Mouse (Mus musculus): Measurements from ENCODE around the gene Tmem208. TPM values are rescaled to one million over a fixed set of nuclear protein-coding genes. Genes with fewer than 3 reads are reported as not detected.
"Not testable (repeated sequence)": the region's sequence is repeated elsewhere in the genome, so short reads cannot be mapped to it uniquely, and the experiment has no call there.

Tmem208 gene
- polyA plus RNA-seq, 1 experiment from 2014 or later, result 99.0 TPM

DNA sequence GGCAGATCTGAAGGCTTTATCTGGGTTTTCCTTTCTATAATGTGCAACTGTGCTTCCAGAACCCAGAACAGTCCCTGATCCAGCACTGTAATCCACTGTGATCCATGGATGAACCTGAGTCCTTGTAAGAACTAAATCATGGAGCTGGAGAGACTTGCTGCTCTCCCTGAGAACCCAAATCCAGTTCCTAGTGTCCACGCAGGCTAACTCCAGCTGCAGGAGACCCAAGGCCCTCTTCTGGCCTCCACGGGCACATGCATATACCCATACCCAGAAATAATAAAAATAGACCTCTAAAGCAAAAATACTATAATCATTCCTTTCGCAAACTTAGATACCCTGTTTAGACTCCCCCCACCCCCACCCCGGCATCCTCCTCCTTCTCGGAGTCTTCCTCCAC, 37.9 kb upstream of the Tmem208 start:
- Histone ChIP-seq H3K9me3 (ENCODE audit: control insufficient read depth, low read length) (no peaks in the 10 kb centered on the region), H3K4me2 (ENCODE audit: low read depth, severe bottlenecking) (peak overlapping the region; percentile 78; the same call in 1 of the 2 replicates), H3K36me3 (ENCODE audit: control insufficient read depth, insufficient read depth, low read length) (no peaks in the 10 kb centered on the region), H3K27ac (replicated peaks; ENCODE audit: low read depth, low read length) (no peak overlapping the region), H3K27me3 (ENCODE audit: control insufficient read depth, insufficient read depth, low read length) (peaks cover 14% of the 10 kb centered on the region), H3K4me1 (ENCODE audit: control insufficient read depth, insufficient read depth, low read length) (peaks cover 6% of the 10 kb centered on the region), H3K4me3 (ENCODE audit: low read depth, low read length) (peak overlapping the region; percentile 48; the same call in 1 of the 2 replicates), H3K9ac (ENCODE audit: low read length) (no peak overlapping the region)
- WGBS, result 92% methylated on average over 5 of the region's 5 CpGs
- DNase-seq (ENCODE audit: low spot score) (no peak), ATAC-seq (ENCODE audit: insufficient number of reproducible peaks, low FRiP score, low TSS enrichment, low read depth) (no peak)

DNA sequence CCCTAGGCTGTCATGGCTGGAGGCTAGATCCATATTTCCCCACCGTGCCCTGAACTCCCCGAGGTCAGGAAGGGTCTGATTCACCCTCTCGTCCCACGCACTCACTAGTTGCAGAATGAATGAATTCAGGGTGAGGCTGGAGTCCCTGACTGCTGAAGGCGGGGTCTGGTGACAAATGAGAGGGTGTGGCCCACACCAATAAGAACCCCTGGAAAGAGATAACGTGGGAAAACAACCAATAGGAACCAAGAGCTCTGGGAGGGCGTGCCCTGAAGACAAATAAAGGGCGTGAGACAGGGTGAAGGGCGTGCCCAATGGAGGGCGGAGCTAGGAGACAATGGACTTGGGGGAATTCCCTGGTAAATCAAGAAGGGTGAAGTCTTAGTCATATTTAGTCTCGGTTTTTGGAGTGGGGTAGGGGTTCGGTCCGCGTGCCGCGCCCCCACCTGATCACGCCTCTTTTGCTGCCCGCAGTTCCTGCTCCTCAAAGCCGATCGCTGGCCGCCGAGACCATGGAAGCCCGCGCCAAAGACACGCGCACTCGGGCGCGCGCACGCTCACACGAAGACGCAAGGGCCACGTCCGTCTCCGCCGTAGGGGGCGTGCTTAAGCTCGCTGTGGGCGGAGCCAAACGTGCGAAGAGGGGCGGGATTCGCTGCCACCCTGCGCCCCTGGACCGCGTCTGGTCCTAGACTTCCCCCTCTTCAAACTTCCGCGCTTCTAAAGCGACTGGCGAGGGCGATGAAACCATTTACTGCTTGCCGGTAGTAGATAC, 37.0 kb upstream of the Tmem208 start:
- Histone ChIP-seq H3K4me2 (ENCODE audit: low read depth, severe bottlenecking) (peak overlapping the region; percentile 78), H3K36me3 (ENCODE audit: control insufficient read depth, insufficient read depth, low read length) (no peaks in the 10 kb centered on the region), H3K27ac (replicated peaks; ENCODE audit: low read depth, low read length) (no peak overlapping the region), H3K4me3 (ENCODE audit: low read depth, low read length) (peak overlapping the region; percentile 48), H3K9ac (ENCODE audit: low read length) (peak overlapping the region; percentile 71), H3K9me3 (ENCODE audit: control insufficient read depth, low read length) (no peaks in the 10 kb centered on the region), H3K27me3 (ENCODE audit: control insufficient read depth, insufficient read depth, low read length) (peaks cover 14% of the 10 kb centered on the region), H3K4me1 (ENCODE audit: control insufficient read depth, insufficient read depth, low read length) (peaks cover 6% of the 10 kb centered on the region)
- ATAC-seq (ENCODE audit: insufficient number of reproducible peaks, low FRiP score, low TSS enrichment, low read depth), result peak; percentile 89
- peak; percentile 96 for DNase-seq (ENCODE audit: low spot score)
- WGBS, result under 1% methylated on average over 53 of the region's 53 CpGs

DNA sequence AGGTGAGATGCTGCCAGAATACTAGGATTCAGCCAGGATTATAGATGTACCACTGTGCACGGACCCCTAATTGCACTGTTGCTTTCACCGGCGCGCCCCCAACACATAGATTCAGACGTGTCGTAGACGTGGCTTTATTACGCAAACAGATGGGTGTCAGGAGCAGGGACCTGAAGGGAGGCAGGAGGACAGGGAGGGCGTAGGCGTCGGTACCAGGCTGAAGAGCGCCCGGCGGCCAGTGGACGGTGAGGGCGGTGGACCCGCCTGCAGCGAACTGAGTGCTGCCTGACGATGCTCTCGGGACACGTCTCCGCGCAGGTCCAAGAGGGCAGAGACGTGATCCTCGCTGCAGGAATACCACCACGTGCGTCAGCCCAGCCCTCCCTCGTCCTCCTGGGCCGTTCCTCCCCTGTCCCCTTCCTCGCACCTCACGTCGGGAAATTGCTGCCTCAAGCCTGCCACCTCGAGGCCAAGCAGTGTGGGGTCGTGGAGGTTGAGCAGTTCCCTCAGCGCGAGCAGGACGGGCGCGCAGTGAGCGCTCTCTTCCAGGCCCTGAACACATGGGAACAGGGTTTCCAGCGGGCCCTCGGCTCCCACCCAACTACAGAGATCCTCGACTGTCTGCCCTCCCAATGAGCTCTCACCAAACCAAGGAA, 36.2 kb upstream of the Tmem208 start, which contains the start of gene 4931428F04Rik:
Gene 4931428F04Rik (minus strand): TSS at position 60 of the 656 bp plus-strand sequence.
- peak; percentile 20; the same call in 1 of the 2 replicates for ATAC-seq (ENCODE audit: insufficient number of reproducible peaks, low FRiP score, low TSS enrichment, low read depth)
- H3K36me3 ChIP-seq (ENCODE audit: control insufficient read depth, insufficient read depth, low read length), result no peaks in the 10 kb centered on the region
- H3K9ac ChIP-seq (ENCODE audit: low read length), result peak within 1 kb of the TSS; percentile 71
- H3K27ac ChIP-seq (replicated peaks; ENCODE audit: low read depth, low read length), result no peak within 1 kb of the TSS
- under 1% methylated on average over 39 of the region's 43 CpGs for WGBS
- peak within 1 kb of the TSS; percentile 78 for H3K4me2 ChIP-seq (ENCODE audit: low read depth, severe bottlenecking)
- H3K27me3 ChIP-seq (ENCODE audit: control insufficient read depth, insufficient read depth, low read length), result peaks cover 14% of the 10 kb centered on the region
- peak; percentile 66 for DNase-seq (ENCODE audit: low spot score)
- peaks cover 6% of the 10 kb centered on the region for H3K4me1 ChIP-seq (ENCODE audit: control insufficient read depth, insufficient read depth, low read length)
- peak within 1 kb of the TSS; percentile 48 for H3K4me3 ChIP-seq (ENCODE audit: low read depth, low read length)
- no peaks in the 10 kb centered on the region for H3K9me3 ChIP-seq (ENCODE audit: control insufficient read depth, low read length)

DNA sequence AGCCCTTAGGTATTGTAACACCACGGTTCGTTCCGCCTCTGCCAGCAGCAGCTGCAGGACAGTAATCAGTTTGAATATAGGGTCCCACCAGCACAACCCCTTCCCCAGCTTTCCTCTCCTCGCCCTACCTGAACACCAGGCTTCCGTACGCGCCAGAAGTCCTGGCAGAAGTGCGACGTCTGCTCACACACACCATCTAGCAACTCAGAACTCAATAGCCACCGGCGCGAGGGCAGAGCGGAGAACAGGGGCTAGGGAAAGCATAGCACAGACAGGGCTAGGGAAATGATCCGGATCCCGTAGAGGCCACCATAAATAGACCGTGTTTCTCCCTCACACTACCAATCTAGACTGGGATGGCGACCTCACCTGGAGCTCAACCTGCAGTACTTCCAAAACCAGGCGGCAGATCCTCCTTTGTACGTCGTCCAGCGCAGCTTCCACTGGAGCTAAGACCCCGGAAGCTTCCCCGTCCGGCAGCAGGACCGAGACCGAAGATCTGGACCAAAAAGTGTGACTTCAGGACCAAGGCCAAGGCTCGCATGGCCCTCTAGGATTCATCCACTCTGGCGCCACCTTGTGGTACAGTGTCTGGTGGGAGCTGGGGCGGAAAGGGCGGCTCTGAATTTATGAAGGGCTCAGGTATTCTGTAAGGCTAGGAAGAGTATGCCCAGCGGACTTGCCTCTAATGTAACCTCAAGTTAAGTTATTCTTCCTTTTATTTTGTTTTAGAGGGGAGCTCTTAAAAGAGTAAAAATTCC, 35.4 kb upstream of the Tmem208 start:
- Histone ChIP-seq H3K9me3 (ENCODE audit: control insufficient read depth, low read length) (no peaks in the 10 kb centered on the region), H3K4me2 (ENCODE audit: low read depth, severe bottlenecking) (peak overlapping the region; percentile 78), H3K27ac (replicated peaks; ENCODE audit: low read depth, low read length) (no peak overlapping the region), H3K4me3 (ENCODE audit: low read depth, low read length) (0 out of 2 replicates have a peak overlapping the region, but pooled peaks have one; percentile 1), H3K27me3 (ENCODE audit: control insufficient read depth, insufficient read depth, low read length) (peaks cover 14% of the 10 kb centered on the region), H3K4me1 (ENCODE audit: control insufficient read depth, insufficient read depth, low read length) (peaks cover 6% of the 10 kb centered on the region), H3K36me3 (ENCODE audit: control insufficient read depth, insufficient read depth, low read length) (no peaks in the 10 kb centered on the region), H3K9ac (ENCODE audit: low read length) (no peak overlapping the region)
- DNase-seq (ENCODE audit: low spot score) (peak; percentile 98), ATAC-seq (ENCODE audit: insufficient number of reproducible peaks, low FRiP score, low TSS enrichment, low read depth) (no peak)
- 7% methylated on average over 31 of the region's 31 CpGs for WGBS

DNA sequence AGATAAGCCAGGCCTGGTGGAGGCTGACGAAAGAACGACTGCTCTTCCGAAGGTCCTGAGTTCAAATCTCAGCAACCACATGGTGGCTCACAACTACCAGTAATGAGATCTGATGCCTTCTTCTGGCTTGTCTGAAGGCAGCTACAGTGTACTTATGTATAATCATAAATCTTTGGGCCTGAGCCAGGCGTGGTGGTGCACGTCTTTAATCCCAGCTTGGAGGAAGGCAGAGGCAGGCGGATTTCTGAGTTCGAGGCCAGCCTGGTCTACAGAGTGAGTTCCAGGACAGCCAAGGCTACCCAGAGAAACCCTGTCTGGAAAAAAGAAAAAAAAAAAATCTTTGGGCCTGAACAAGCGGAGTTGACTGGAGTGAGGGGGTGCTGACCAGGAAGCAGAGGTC, 34.8 kb upstream of the Tmem208 start:
- H3K4me2 ChIP-seq (ENCODE audit: low read depth, severe bottlenecking); H3K4me1 ChIP-seq (ENCODE audit: control insufficient read depth, insufficient read depth, low read length); ATAC-seq (ENCODE audit: insufficient number of reproducible peaks, low FRiP score, low TSS enrichment, low read depth); H3K36me3 ChIP-seq (ENCODE audit: control insufficient read depth, insufficient read depth, low read length); DNase-seq (ENCODE audit: low spot score); H3K9ac ChIP-seq (ENCODE audit: low read length); H3K4me3 ChIP-seq (ENCODE audit: low read depth, low read length); H3K9me3 ChIP-seq (ENCODE audit: control insufficient read depth, low read length); H3K27ac ChIP-seq (replicated peaks; ENCODE audit: low read depth, low read length): not testable (repeated sequence)
- peaks cover 14% of the 10 kb centered on the region for H3K27me3 ChIP-seq (ENCODE audit: control insufficient read depth, insufficient read depth, low read length)
- WGBS, result 93% methylated on average over 8 of the region's 8 CpGs

DNA sequence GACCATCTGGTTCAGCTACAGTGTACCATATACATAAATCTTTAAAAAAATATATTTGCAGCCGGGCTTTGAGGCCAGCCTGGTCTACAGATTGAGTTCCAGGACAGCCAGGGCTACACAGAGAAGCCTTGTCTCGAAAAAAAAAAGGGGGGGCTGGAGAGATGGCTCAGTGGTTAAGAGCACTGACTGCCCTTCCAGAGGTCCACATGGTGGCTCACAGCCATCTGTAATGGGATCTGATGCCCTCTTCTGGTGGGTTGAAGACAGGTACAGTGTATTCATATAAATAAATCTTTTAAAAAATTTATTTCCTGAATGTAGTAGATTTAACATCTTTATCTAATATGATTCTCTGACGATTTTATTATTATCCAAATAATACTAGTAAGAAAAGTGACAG, 34.4 kb upstream of the Tmem208 start:
- H3K9me3 ChIP-seq (ENCODE audit: control insufficient read depth, low read length); DNase-seq (ENCODE audit: low spot score); H3K4me1 ChIP-seq (ENCODE audit: control insufficient read depth, insufficient read depth, low read length); H3K9ac ChIP-seq (ENCODE audit: low read length); H3K36me3 ChIP-seq (ENCODE audit: control insufficient read depth, insufficient read depth, low read length); H3K4me3 ChIP-seq (ENCODE audit: low read depth, low read length); H3K27ac ChIP-seq (replicated peaks; ENCODE audit: low read depth, low read length); ATAC-seq (ENCODE audit: insufficient number of reproducible peaks, low FRiP score, low TSS enrichment, low read depth); H3K4me2 ChIP-seq (ENCODE audit: low read depth, severe bottlenecking): not testable (repeated sequence)
- H3K27me3 ChIP-seq (ENCODE audit: control insufficient read depth, insufficient read depth, low read length), result peaks cover 14% of the 10 kb centered on the region
- WGBS, result 67% methylated on average over 3 of the region's 3 CpGs

DNA sequence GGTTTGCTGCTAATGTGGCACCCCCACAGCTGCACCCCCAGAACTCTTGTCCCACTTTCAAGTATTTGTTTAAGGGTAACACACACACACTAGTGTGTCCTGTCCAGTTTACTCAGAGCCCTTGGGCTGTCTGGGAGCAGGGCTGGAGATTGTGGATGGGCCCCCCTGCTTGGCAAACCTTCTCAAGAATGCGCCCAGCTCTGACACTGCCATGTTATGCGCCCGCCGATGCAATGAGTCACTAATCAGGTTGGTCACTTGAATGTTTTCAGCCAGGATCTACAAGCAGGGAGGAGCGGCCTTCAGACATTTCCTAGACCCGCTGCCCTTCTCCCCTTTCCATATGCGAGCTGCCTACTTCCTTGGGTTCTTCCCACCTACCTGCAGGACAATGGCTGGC, 33.7 kb upstream of the Tmem208 start:
- ATAC-seq (ENCODE audit: insufficient number of reproducible peaks, low FRiP score, low TSS enrichment, low read depth) (no peak), DNase-seq (ENCODE audit: low spot score) (no peak)
- peaks cover 6% of the 10 kb centered on the region for H3K4me1 ChIP-seq (ENCODE audit: control insufficient read depth, insufficient read depth, low read length)
- H3K36me3 ChIP-seq (ENCODE audit: control insufficient read depth, insufficient read depth, low read length), result no peaks in the 10 kb centered on the region
- H3K9me3 ChIP-seq (ENCODE audit: control insufficient read depth, low read length), result no peaks in the 10 kb centered on the region
- no peak overlapping the region for H3K27ac ChIP-seq (replicated peaks; ENCODE audit: low read depth, low read length)
- 77% methylated on average over 7 of the region's 7 CpGs for WGBS
- H3K4me2 ChIP-seq (ENCODE audit: low read depth, severe bottlenecking), result no peak overlapping the region
- H3K27me3 ChIP-seq (ENCODE audit: control insufficient read depth, insufficient read depth, low read length), result peaks cover 14% of the 10 kb centered on the region
- H3K4me3 ChIP-seq (ENCODE audit: low read depth, low read length), result no peak overlapping the region
- H3K9ac ChIP-seq (ENCODE audit: low read length), result no peak overlapping the region

DNA sequence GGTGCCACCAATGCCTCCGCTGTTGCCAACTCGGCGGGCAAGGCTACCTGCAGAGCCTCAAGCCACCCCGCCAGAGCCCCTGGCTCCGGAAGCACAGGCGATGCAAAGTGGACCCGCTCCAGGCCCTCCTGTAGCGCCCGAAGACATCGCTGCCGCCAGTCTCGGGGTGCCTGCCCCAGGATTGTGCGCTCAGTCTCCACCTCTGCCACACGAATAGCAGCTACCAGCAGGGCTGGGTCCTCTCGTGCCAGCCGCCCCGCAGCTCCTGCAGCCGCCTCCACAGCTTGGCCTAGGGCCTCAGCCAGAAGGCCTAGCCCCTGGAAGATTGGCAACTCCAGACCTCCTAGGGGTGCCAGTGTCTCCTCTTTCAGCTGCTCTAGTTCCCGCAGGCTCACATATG, 32.7 kb upstream of the Tmem208 start:
- H3K4me1 ChIP-seq (ENCODE audit: control insufficient read depth, insufficient read depth, low read length), result peaks cover 9% of the 10 kb centered on the region
- no peaks in the 10 kb centered on the region for H3K9me3 ChIP-seq (ENCODE audit: control insufficient read depth, low read length)
- H3K4me2 ChIP-seq (ENCODE audit: low read depth, severe bottlenecking), result no peak overlapping the region

More for the DNA sequence above, 32.7 kb upstream of the Tmem208 start:
- Histone ChIP-seq H3K9ac (ENCODE audit: low read length) (no peak overlapping the region), H3K27ac (replicated peaks; ENCODE audit: low read depth, low read length) (no peak overlapping the region), H3K36me3 (ENCODE audit: control insufficient read depth, insufficient read depth, low read length) (no peaks in the 10 kb centered on the region), H3K27me3 (ENCODE audit: control insufficient read depth, insufficient read depth, low read length) (peaks cover 14% of the 10 kb centered on the region), H3K4me3 (ENCODE audit: low read depth, low read length) (no peak overlapping the region)
- no peak for DNase-seq (ENCODE audit: low spot score)
- no peak for ATAC-seq (ENCODE audit: insufficient number of reproducible peaks, low FRiP score, low TSS enrichment, low read depth)
- WGBS, result 60% methylated on average over 19 of the region's 19 CpGs

Data from limb, embryonic 11.5 days (tissue).